ENCODE assay signal across 8 mouse cellular contexts in genomic region chr13:113417757-113418483, GRCm38 (mm10).
DNase-seq lines count a peak whose midpoint lies in the region; ATAC-seq lines count a peak whose summit lies in the region.

No protein-coding gene starts in this region.

- no peaks in the 10 kb centered on the region for H3K9me3 ChIP-seq in heart, embryonic 15.5 days (replicated peaks)
- H3K9me3 ChIP-seq in lung, embryonic 15.5 days = no peaks in the 10 kb centered on the region

- 41% methylated on average over 9 of the region's 9 CpGs for WGBS in heart, embryonic 15.5 days
- WGBS in lung, embryonic 15.5 days = 13% methylated on average over 9 of the region's 9 CpGs

- 0 out of 2 replicates have a peak overlapping the region, but pooled peaks have one; percentile 17 for H3K27ac ChIP-seq in heart, embryonic 15.5 days
- peak overlapping the region; percentile 65 for H3K27ac ChIP-seq in lung, embryonic 15.5 days

- H3K27me3 ChIP-seq in heart, embryonic 15.5 days = no peaks in the 10 kb centered on the region
- H3K27me3 ChIP-seq in lung, embryonic 15.5 days = no peaks in the 10 kb centered on the region

- H3K4me3 ChIP-seq in heart, embryonic 15.5 days = no peak overlapping the region
- H3K4me3 ChIP-seq in lung, embryonic 15.5 days = no peak overlapping the region

- ATAC-seq in heart, embryonic 15.5 days (replicated peaks; ENCODE audit: insufficient number of reproducible peaks, insufficient read depth, low FRiP score, low read depth) = no peak
- ATAC-seq in lung, embryonic 15.5 days (ENCODE audit: borderline replicate concordance, extremely low read depth, low FRiP score, low TSS enrichment) = peak; percentile 78; the same call in 1 of the 2 replicates

- DNase-seq in adrenal gland, adult 2 months = peak; percentile 49
- DNase-seq in adrenal gland, postnatal 25 days = no peak
- DNase-seq in spleen, postnatal 36 days (ENCODE audit: low spot score in 2 of 2) = peak; percentile 23 to 39
- no peak for DNase-seq in spleen, postnatal 10 days (ENCODE audit: low spot score in 2 of 2)
- peak; percentile 47 to 58 for DNase-seq in kidney, postnatal 4 days
- peak; percentile 6 for DNase-seq in thymus, postnatal 25 days

- no peak overlapping the region for H3K9ac ChIP-seq in heart, embryonic 15.5 days
- no peak overlapping the region for H3K9ac ChIP-seq in lung, embryonic 15.5 days

- peaks cover 10% of the 10 kb centered on the region; the same call in 1 of the 2 replicates for H3K4me1 ChIP-seq in heart, embryonic 15.5 days (replicated peaks)
- H3K4me1 ChIP-seq in lung, embryonic 15.5 days = peaks cover 22% of the 10 kb centered on the region

- no peaks in the 10 kb centered on the region for H3K36me3 ChIP-seq in heart, embryonic 15.5 days
- no peaks in the 10 kb centered on the region for H3K36me3 ChIP-seq in lung, embryonic 15.5 days

- H3K4me2 ChIP-seq in heart, embryonic 15.5 days = no peak overlapping the region
- no peak overlapping the region for H3K4me2 ChIP-seq in lung, embryonic 15.5 days

Comparison
In these comparisons a context has a peak if more than half of its experiments do, and no peak if none do; other contexts are left out.
1. DNase-seq: peak in adrenal gland, adult 2 months (single experiment), spleen, postnatal 36 days (2 of 2), kidney, postnatal 4 days (2 of 2) and thymus, postnatal 25 days (single experiment); none in adrenal gland, postnatal 25 days (single experiment) and spleen, postnatal 10 days (0 of 2).